Mouse (Mus musculus): ENCODE results near the gene Cds2. TPM values are rescaled to one million over a fixed set of nuclear protein-coding genes. Genes with fewer than 3 reads are reported as not detected.
"Not testable (repeated sequence)": the region's sequence is repeated elsewhere in the genome, so short reads cannot be mapped to it uniquely, and the experiment has no call there.

Gene Cds2
- polyA plus RNA-seq, 1 experiment from 2014 or later: 20.8 TPM

- 94% methylated on average over 6 of the region's 6 CpGs for WGBS
- no peak overlapping the region for H3K4me2 ChIP-seq (replicated peaks; ENCODE audit: low read depth, low read length)
- no peak overlapping the region for H3K4me3 ChIP-seq (ENCODE audit: low read depth, low read length)
- no peak overlapping the region for H3K9ac ChIP-seq (replicated peaks; ENCODE audit: low read depth, low read length)
- no peak for ATAC-seq (ENCODE audit: insufficient number of reproducible peaks, insufficient read depth, low FRiP score, low read depth)
- H3K36me3 ChIP-seq (ENCODE audit: control insufficient read depth, insufficient read depth, low read length): peaks cover 6% of the 10 kb centered on the region
- H3K27me3 ChIP-seq (ENCODE audit: control insufficient read depth, insufficient read depth, low read length): no peaks in the 10 kb centered on the region
- no peak overlapping the region for H3K27ac ChIP-seq (ENCODE audit: low read length)
- H3K4me1 ChIP-seq (ENCODE audit: control insufficient read depth, insufficient read depth, low read length): no peaks in the 10 kb centered on the region
- H3K9me3 ChIP-seq (ENCODE audit: control insufficient read depth, low read depth, low read length): no peaks in the 10 kb centered on the region
These were observed 46.5 kb downstream of the Cds2 start for GRCm38 (mm10) chr2:132309398-132309930.

DNA sequence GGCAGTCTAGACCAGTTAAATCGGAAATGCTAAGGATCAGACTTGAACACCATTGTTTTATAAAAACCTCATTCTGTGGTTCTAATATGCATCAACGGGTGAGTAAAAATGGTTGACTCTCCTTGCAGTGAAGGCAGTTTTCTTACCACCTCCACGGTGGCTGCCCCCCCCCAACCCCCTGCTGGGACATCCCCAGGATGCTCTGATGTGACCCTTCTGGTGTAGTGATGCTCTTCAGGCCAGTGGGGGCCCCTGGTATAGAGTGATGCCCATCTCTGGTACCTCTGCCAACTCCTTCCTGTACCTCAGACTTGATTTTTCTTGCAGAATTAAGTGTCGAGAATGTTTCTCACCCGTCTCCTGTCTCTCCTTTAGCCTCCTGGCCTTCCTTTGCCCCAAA, 49.7 kb downstream of the Cds2 start:
- 78% methylated on average over 5 of the region's 5 CpGs for WGBS
- Histone ChIP-seq H3K27ac (ENCODE audit: low read length) (no peak overlapping the region), H3K9ac (replicated peaks; ENCODE audit: low read depth, low read length) (no peak overlapping the region), H3K4me1 (ENCODE audit: control insufficient read depth, insufficient read depth, low read length) (no peaks in the 10 kb centered on the region), H3K9me3 (ENCODE audit: control insufficient read depth, low read depth, low read length) (no peaks in the 10 kb centered on the region), H3K36me3 (ENCODE audit: control insufficient read depth, insufficient read depth, low read length) (no peaks in the 10 kb centered on the region; the same call in 1 of the 2 replicates), H3K27me3 (ENCODE audit: control insufficient read depth, insufficient read depth, low read length) (no peaks in the 10 kb centered on the region), H3K4me2 (replicated peaks; ENCODE audit: low read depth, low read length) (no peak overlapping the region), H3K4me3 (ENCODE audit: low read depth, low read length) (no peak overlapping the region)
- no peak for ATAC-seq (ENCODE audit: insufficient number of reproducible peaks, insufficient read depth, low FRiP score, low read depth)

DNA sequence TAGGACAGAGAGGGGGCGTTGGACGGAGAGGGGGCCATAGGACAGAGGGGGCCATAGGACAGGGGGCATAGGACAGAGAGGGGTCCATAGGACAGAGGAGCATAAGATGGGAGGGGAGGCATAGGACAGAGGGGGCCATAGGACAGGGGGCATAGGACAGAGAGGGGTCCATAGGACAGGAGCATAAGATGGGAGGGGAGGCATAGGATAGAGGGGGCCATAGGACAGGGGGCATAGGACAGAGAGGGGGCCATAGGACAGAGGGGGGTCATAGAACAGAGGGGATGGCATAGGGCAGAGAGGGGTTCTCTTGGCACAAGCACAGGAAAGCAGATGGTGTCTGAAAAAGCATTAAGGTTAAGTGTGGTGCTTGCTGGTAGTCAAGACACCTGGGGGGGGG, 50.6 kb downstream of the Cds2 start:
- 100% methylated on average over 2 of the region's 2 CpGs for WGBS
- ATAC-seq (ENCODE audit: insufficient number of reproducible peaks, insufficient read depth, low FRiP score, low read depth): no peak

DNA sequence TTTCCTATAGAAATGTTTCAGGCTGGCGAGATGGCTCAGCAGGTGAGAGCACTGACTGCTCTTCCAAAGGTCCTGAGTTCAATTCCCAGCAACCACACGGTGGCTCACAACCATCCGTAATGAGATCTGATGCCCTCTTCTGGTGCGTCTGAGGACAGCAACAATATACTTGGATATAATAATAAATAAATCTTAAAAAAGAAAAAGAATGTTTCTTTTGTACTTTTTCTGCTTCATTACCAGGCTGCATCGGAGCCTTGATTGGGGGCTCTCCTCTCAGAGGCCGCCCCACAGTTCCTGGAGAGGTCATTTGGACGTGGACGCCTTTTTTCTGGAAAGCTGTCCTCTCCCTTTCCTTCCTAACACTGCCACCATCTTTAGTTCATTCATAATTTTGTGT, 51.1 kb downstream of the Cds2 start:
- H3K4me3 ChIP-seq (ENCODE audit: low read depth, low read length); H3K27ac ChIP-seq (ENCODE audit: low read length); H3K4me2 ChIP-seq (replicated peaks; ENCODE audit: low read depth, low read length); H3K9me3 ChIP-seq (ENCODE audit: control insufficient read depth, low read depth, low read length); ATAC-seq (ENCODE audit: insufficient number of reproducible peaks, insufficient read depth, low FRiP score, low read depth); H3K36me3 ChIP-seq (ENCODE audit: control insufficient read depth, insufficient read depth, low read length); H3K4me1 ChIP-seq (ENCODE audit: control insufficient read depth, insufficient read depth, low read length); H3K27me3 ChIP-seq (ENCODE audit: control insufficient read depth, insufficient read depth, low read length); H3K9ac ChIP-seq (replicated peaks; ENCODE audit: low read depth, low read length): not testable (repeated sequence)
- WGBS: 80% methylated on average over 8 of the region's 8 CpGs

More for the DNA sequence above, 50.6 kb downstream of the Cds2 start:
- Histone ChIP-seq H3K9ac (replicated peaks; ENCODE audit: low read depth, low read length) (no peak overlapping the region), H3K36me3 (ENCODE audit: control insufficient read depth, insufficient read depth, low read length) (no peaks in the 10 kb centered on the region), H3K4me3 (ENCODE audit: low read depth, low read length) (no peak overlapping the region), H3K27ac (ENCODE audit: low read length) (no peak overlapping the region), H3K4me1 (ENCODE audit: control insufficient read depth, insufficient read depth, low read length) (no peaks in the 10 kb centered on the region), H3K4me2 (replicated peaks; ENCODE audit: low read depth, low read length) (no peak overlapping the region), H3K9me3 (ENCODE audit: control insufficient read depth, low read depth, low read length) (no peaks in the 10 kb centered on the region), H3K27me3 (ENCODE audit: control insufficient read depth, insufficient read depth, low read length) (no peaks in the 10 kb centered on the region)

GRCm38 (mm10) chr2:132316041-132316808, 53.3 kb downstream of the Cds2 start:
- no peak overlapping the region for H3K4me3 ChIP-seq (ENCODE audit: low read depth, low read length)
- no peak overlapping the region for H3K27ac ChIP-seq (ENCODE audit: low read length)
- H3K9ac ChIP-seq (replicated peaks; ENCODE audit: low read depth, low read length): no peak overlapping the region
- H3K27me3 ChIP-seq (ENCODE audit: control insufficient read depth, insufficient read depth, low read length): no peaks in the 10 kb centered on the region
- H3K9me3 ChIP-seq (ENCODE audit: control insufficient read depth, low read depth, low read length): no peaks in the 10 kb centered on the region
- ATAC-seq (ENCODE audit: insufficient number of reproducible peaks, insufficient read depth, low FRiP score, low read depth): no peak
- 40% methylated on average over 8 of the region's 8 CpGs for WGBS
- H3K4me2 ChIP-seq (replicated peaks; ENCODE audit: low read depth, low read length): no peak overlapping the region
- H3K4me1 ChIP-seq (ENCODE audit: control insufficient read depth, insufficient read depth, low read length): no peaks in the 10 kb centered on the region
- H3K36me3 ChIP-seq (ENCODE audit: control insufficient read depth, insufficient read depth, low read length): no peaks in the 10 kb centered on the region

- Histone ChIP-seq H3K36me3 (ENCODE audit: control insufficient read depth, insufficient read depth, low read length) (no peaks in the 10 kb centered on the region), H3K27me3 (ENCODE audit: control insufficient read depth, insufficient read depth, low read length) (no peaks in the 10 kb centered on the region), H3K4me3 (ENCODE audit: low read depth, low read length) (no peak overlapping the region), H3K9ac (replicated peaks; ENCODE audit: low read depth, low read length) (no peak overlapping the region), H3K9me3 (ENCODE audit: control insufficient read depth, low read depth, low read length) (no peaks in the 10 kb centered on the region), H3K4me2 (replicated peaks; ENCODE audit: low read depth, low read length) (no peak overlapping the region), H3K27ac (ENCODE audit: low read length) (no peak overlapping the region), H3K4me1 (ENCODE audit: control insufficient read depth, insufficient read depth, low read length) (no peaks in the 10 kb centered on the region)
- no peak for ATAC-seq (ENCODE audit: insufficient number of reproducible peaks, insufficient read depth, low FRiP score, low read depth)
- 65% methylated on average over 1 of the region's 1 CpGs for WGBS
These were observed 54.2 kb downstream of the Cds2 start for GRCm38 (mm10) chr2:132317178-132317577.

DNA sequence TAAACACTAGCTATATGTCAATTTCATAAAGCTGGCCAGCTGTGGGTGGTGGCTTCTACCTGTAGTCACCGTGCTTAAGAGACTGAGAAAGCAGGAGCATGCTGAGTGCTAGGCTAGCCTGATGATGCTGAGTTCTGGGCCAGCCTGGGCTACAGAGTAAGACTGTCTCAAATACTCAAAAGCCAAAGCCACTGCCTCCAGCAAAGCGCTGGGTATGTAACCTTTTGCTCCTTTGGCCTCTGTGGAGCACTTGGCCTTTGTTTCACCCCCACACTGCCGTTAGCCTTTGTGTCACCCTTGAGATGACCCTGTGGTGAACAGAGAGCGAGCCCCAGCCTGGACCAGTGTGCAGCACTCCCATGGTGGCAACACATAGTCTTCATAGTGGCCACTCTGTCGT, 57.6 kb downstream of the Cds2 start:
- Histone ChIP-seq H3K4me2 (replicated peaks; ENCODE audit: low read depth, low read length) (no peak overlapping the region), H3K36me3 (ENCODE audit: control insufficient read depth, insufficient read depth, low read length) (no peaks in the 10 kb centered on the region), H3K4me3 (ENCODE audit: low read depth, low read length) (no peak overlapping the region), H3K9ac (replicated peaks; ENCODE audit: low read depth, low read length) (no peak overlapping the region), H3K4me1 (ENCODE audit: control insufficient read depth, insufficient read depth, low read length) (no peaks in the 10 kb centered on the region), H3K27ac (ENCODE audit: low read length) (no peak overlapping the region), H3K9me3 (ENCODE audit: control insufficient read depth, low read depth, low read length) (no peaks in the 10 kb centered on the region), H3K27me3 (ENCODE audit: control insufficient read depth, insufficient read depth, low read length) (no peaks in the 10 kb centered on the region)
- WGBS: 66% methylated on average over 5 of the region's 5 CpGs
- ATAC-seq (ENCODE audit: insufficient number of reproducible peaks, insufficient read depth, low FRiP score, low read depth): no peak

DNA sequence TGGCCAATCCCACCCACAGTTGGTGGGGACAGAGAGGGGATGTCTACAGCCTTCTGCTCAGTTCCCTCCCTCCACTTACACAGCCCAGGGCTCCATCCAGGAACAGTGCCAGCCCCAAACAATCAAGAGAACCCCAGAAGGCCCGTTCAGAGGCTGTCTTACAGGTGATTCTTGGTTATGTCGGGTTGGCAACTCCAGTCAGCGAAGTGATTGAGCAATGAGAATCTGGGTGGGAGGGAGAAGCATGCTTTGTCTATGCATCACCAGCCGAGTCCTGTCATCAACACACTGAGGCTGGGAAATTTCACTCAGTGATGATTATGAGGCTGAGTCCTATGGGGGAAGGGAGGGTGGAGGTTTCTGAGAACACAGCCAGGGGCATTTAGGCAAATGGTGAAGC, 60.6 kb downstream of the Cds2 start:
- ATAC-seq (ENCODE audit: insufficient number of reproducible peaks, insufficient read depth, low FRiP score, low read depth): no peak
- Histone ChIP-seq H3K36me3 (ENCODE audit: control insufficient read depth, insufficient read depth, low read length) (no peaks in the 10 kb centered on the region), H3K4me3 (ENCODE audit: low read depth, low read length) (no peak overlapping the region), H3K27ac (ENCODE audit: low read length) (no peak overlapping the region), H3K4me1 (ENCODE audit: control insufficient read depth, insufficient read depth, low read length) (no peaks in the 10 kb centered on the region), H3K27me3 (ENCODE audit: control insufficient read depth, insufficient read depth, low read length) (no peaks in the 10 kb centered on the region), H3K4me2 (replicated peaks; ENCODE audit: low read depth, low read length) (no peak overlapping the region), H3K9me3 (ENCODE audit: control insufficient read depth, low read depth, low read length) (no peaks in the 10 kb centered on the region), H3K9ac (replicated peaks; ENCODE audit: low read depth, low read length) (no peak overlapping the region)
- WGBS: 61% methylated on average over 4 of the region's 4 CpGs

DNA sequence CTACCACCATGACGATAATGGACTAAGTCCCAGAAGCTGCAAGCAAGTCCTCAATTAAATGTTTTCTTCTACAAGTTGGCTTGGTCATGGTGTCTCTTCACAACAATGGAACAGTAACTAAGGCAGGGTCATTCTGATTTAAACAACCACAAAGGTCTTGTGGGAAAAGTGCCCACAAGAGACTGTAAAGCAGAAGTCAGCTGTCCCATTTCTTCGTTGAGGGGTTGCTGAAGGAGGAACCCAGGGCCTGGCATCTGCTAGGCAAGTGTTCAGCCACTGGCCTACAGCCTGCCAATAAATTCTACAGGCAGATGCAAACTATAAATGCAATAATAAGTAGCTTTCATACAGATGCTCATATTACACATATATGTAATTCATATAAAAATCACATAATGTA, 74.3 kb downstream of the Cds2 start:
- ATAC-seq (ENCODE audit: insufficient number of reproducible peaks, insufficient read depth, low FRiP score, low read depth): no peak

More for the DNA sequence above, 74.3 kb downstream of the Cds2 start:
- H3K27ac ChIP-seq (ENCODE audit: low read length): no peak overlapping the region
- H3K27me3 ChIP-seq (ENCODE audit: control insufficient read depth, insufficient read depth, low read length): no peaks in the 10 kb centered on the region
- H3K9ac ChIP-seq (replicated peaks; ENCODE audit: low read depth, low read length): no peak overlapping the region
- no peak overlapping the region for H3K4me3 ChIP-seq (ENCODE audit: low read depth, low read length)
- H3K9me3 ChIP-seq (ENCODE audit: control insufficient read depth, low read depth, low read length): no peaks in the 10 kb centered on the region
- WGBS: 78% methylated on average over 2 of the region's 2 CpGs
- no peaks in the 10 kb centered on the region for H3K36me3 ChIP-seq (ENCODE audit: control insufficient read depth, insufficient read depth, low read length)
- H3K4me1 ChIP-seq (ENCODE audit: control insufficient read depth, insufficient read depth, low read length): no peaks in the 10 kb centered on the region
- H3K4me2 ChIP-seq (replicated peaks; ENCODE audit: low read depth, low read length): no peak overlapping the region

All from stomach, embryonic 14.5 days (tissue).